Mouse (Mus musculus): ENCODE measurements at regions not wholly inside any gene's neighbourhood (a gene's known extent, or its start where the extent isn't known, plus 50 kb on each side); places are given as distances from the start of the nearest gene placed in this dataset.
A peak's percentile ranks its signal among the peaks of the same experiment; 100 is the strongest.

DNA sequence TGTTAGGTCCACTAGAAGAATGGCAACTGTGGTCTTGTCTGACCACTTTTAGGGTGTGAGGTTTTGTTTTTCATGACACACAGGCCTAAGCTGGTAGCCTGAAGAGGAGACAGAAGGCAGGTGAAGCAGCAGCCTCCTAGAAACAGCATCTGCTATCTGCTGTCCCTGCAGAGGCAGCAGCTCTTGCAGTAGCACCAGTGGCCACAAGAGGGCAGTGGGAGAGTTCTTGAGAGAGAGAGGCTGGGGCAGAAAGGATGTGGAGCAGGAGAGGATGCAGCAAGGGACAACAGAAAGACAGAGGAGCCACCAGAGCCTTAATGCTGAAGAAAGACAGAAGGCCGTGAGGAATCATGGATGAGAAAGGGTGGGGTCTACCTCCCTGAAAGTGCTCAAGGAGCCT, 88.1 kb upstream of the Usp51 start:
- H3K27me3 ChIP-seq (ENCODE audit: control insufficient read depth in 1 of 2, insufficient read depth in 2 of 2, low read length in 2 of 2) = no peaks in the 10 kb centered on the region
- no peaks in the 10 kb centered on the region for H3K79me2 ChIP-seq (ENCODE audit: control insufficient read depth, insufficient read depth, low read length, poor library complexity)
- H3K9ac ChIP-seq (ENCODE audit: control insufficient read depth, low read depth, low read length, poor library complexity, severe bottlenecking) = no peak overlapping the region
- no peak overlapping the region for H3K27ac ChIP-seq (ENCODE audit: control insufficient read depth, low read depth, low read length)
- no peaks in the 10 kb centered on the region for H3K4me1 ChIP-seq (ENCODE audit: control insufficient read depth in 1 of 2, insufficient read depth in 2 of 2, low read length in 2 of 2)
- no peaks in the 10 kb centered on the region for H3K9me3 ChIP-seq (replicated peaks; ENCODE audit: insufficient read depth, low read length)
- TF ChIP-seq RAD21 (IDR thresholded peaks at IDR 0.05; ENCODE audit: low read depth, low read length) (peak; percentile 35), HCFC1 (IDR thresholded peaks at IDR 0.05; ENCODE audit: low read depth, low read length) (no peak), CTCF (IDR thresholded peaks at IDR 0.05 in 2 of 3, conservative IDR thresholded peaks at IDR 0.05 in 1 of 3; ENCODE audit: control insufficient read depth in 1 of 3, insufficient read depth in 1 of 3, low read depth in 2 of 3, low read length in 3 of 3, poor library complexity in 1 of 3, severe bottlenecking in 1 of 3) (peak; percentile 52 to 69 (median 53)), SMC3 (IDR thresholded peaks at IDR 0.05; ENCODE audit: low read depth, low read length) (peak; percentile 41)
- peak; percentile 28 for DNase-seq (ENCODE audit: low read depth, low spot score)
- no peaks in the 10 kb centered on the region for H3K36me3 ChIP-seq (ENCODE audit: control insufficient read depth in 1 of 2, insufficient read depth in 2 of 2, low read length in 2 of 2)
- no peak overlapping the region for H3K4me3 ChIP-seq (ENCODE audit: control insufficient read depth in 1 of 2, insufficient read depth in 1 of 2, low read depth in 2 of 2, low read length in 2 of 2)

DNA sequence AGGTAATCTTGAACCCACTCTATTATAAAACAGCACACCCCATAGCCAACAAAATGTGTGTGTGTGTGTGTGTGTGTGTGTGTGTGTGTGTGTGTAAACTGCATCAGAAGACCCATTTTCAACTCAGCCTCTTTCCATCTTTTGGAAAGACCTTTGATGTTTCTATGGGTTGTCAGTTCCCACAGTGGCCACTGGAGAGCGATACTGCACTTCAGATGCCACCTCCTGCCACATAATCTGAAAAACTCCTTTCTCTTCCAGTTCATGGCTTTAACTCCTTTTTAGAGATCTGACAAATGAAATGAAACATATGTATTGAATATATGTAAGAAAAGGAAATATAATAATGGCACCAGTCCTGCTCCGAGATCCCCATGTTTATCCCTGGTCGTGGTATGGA, 79.3 kb upstream of the Usp51 start:
- H3K4me3 ChIP-seq (ENCODE audit: control insufficient read depth in 1 of 2, insufficient read depth in 1 of 2, low read depth in 2 of 2, low read length in 2 of 2) = no peak overlapping the region
- no peaks in the 10 kb centered on the region for H3K27me3 ChIP-seq (ENCODE audit: control insufficient read depth in 1 of 2, insufficient read depth in 2 of 2, low read length in 2 of 2)
- no peak overlapping the region for H3K9ac ChIP-seq (ENCODE audit: control insufficient read depth, low read depth, low read length, poor library complexity, severe bottlenecking)
- H3K36me3 ChIP-seq (ENCODE audit: control insufficient read depth in 1 of 2, insufficient read depth in 2 of 2, low read length in 2 of 2) = no peaks in the 10 kb centered on the region
- no peaks in the 10 kb centered on the region for H3K79me2 ChIP-seq (ENCODE audit: control insufficient read depth, insufficient read depth, low read length, poor library complexity)
- DNase-seq (ENCODE audit: low read depth, low spot score) = no peak
- H3K4me1 ChIP-seq (ENCODE audit: control insufficient read depth in 1 of 2, insufficient read depth in 2 of 2, low read length in 2 of 2) = no peaks in the 10 kb centered on the region
- TF ChIP-seq MYC (IDR thresholded peaks at IDR 0.05; ENCODE audit: low read depth, low read length) (no peak), BHLHE40 (IDR thresholded peaks at IDR 0.05; ENCODE audit: borderline replicate concordance, low read depth, low read length) (no peak), ZC3H11A (IDR thresholded peaks at IDR 0.05; ENCODE audit: low read depth, low read length) (no peak), TBP (IDR thresholded peaks at IDR 0.05; ENCODE audit: low read depth, low read length) (no peak), MAZ (IDR thresholded peaks at IDR 0.05; ENCODE audit: low read depth, low read length) (no peak), SMC3 (IDR thresholded peaks at IDR 0.05; ENCODE audit: low read depth, low read length) (no peak), POLR2A (IDR thresholded peaks at IDR 0.05; ENCODE audit: control insufficient read depth in 1 of 2, insufficient read depth in 1 of 2, low read depth in 1 of 2, low read length in 2 of 2, poor library complexity in 1 of 2) (no peak), ZMIZ1 (IDR thresholded peaks at IDR 0.05; ENCODE audit: low read depth, low read length) (no peak), NELFE (IDR thresholded peaks at IDR 0.05; ENCODE audit: low read depth, low read length) (no peak), MAX (IDR thresholded peaks at IDR 0.05; ENCODE audit: low read length) (no peak), EP300 (IDR thresholded peaks at IDR 0.05; ENCODE audit: low read depth in 1 of 2, low read length in 2 of 2) (no peak), MYB (IDR thresholded peaks at IDR 0.05; ENCODE audit: low read depth, low read length) (no peak), TAL1 (IDR thresholded peaks at IDR 0.05; ENCODE audit: low read length) (no peak), GATA1 (IDR thresholded peaks at IDR 0.05; ENCODE audit: low read depth, low read length) (no peak), MAFK (IDR thresholded peaks at IDR 0.05; ENCODE audit: borderline replicate concordance, low read depth, low read length) (no peak), RCOR1 (IDR thresholded peaks at IDR 0.05; ENCODE audit: low read depth, low read length) (no peak), USF2 (IDR thresholded peaks at IDR 0.05; ENCODE audit: borderline replicate concordance in 1 of 2, insufficient read depth in 1 of 2, low read depth in 1 of 2, low read length in 2 of 2) (no peak), CHD2 (IDR thresholded peaks at IDR 0.05; ENCODE audit: low read length) (no peak), UBTF (IDR thresholded peaks at IDR 0.05; ENCODE audit: borderline replicate concordance, insufficient read depth, low read depth, low read length) (no peak)
- no peaks in the 10 kb centered on the region for H3K9me3 ChIP-seq (replicated peaks; ENCODE audit: insufficient read depth, low read length)
- no peak overlapping the region for H3K27ac ChIP-seq (ENCODE audit: control insufficient read depth, low read depth, low read length)
